Mouse (Mus musculus): Measurements from ENCODE around the gene 9530053A07Rik. TPM values are rescaled to one million over a fixed set of nuclear protein-coding genes. Genes with fewer than 3 reads are reported as not detected.

9530053A07Rik gene
- polyA plus RNA-seq, 1 experiment from 2014 or later, result not detected

DNA sequence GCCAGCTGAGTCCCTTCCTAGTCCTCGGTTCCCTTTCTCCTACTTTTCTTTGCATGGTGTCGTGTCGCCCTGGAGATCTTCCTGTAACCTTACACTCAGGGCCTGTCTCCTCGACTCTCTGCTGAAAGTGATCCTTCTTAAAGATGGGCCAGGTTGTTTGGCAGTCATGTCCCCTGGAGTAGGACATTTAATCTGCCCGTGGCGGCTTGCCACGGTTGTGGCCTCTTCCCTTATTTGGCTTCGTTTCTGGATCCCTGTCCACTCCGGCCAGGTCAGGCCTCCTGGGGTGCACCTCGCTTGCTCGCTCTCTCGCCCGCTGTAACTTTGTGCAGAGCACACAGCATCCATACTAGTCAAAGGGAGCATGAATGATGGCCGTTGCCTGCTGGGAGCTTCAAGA is 67.3 kb downstream of the 9530053A07Rik start:
- Histone ChIP-seq H3K27ac (replicated peaks) (no peak overlapping the region), H3K9me3 (replicated peaks) (no peaks in the 10 kb centered on the region), H3K4me1 (replicated peaks) (no peaks in the 10 kb centered on the region), H3K27me3 (no peaks in the 10 kb centered on the region), H3K4me2 (no peak overlapping the region), H3K9ac (no peak overlapping the region), H3K4me3 (replicated peaks) (no peak overlapping the region), H3K36me3 (replicated peaks) (no peaks in the 10 kb centered on the region)
- WGBS (ENCODE audit: insufficient replicate concordance), result 78% methylated on average over 14 of the region's 14 CpGs
- no peak for ATAC-seq (ENCODE audit: insufficient read depth)

DNA sequence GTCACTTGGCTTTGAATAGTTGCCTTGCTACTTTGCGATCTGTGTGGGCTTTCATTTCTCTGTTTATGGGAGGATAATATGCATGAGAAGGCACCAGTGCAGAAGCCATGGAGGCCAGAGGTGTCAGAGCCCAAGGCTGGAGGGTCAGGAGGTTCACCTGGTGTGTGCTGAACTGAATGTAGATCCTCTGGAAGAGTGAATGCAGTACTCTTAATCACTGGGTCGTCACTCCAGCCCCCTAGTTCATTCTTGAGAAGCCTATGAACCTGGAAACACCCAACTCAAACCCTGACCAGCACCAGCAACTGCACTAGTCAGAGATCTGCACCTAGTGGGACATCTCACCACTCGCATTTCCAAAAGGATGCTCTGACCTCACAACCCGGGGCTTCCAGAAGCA is 69.8 kb downstream of the 9530053A07Rik start:
- H3K36me3 ChIP-seq (replicated peaks), result no peaks in the 10 kb centered on the region
- H3K27ac ChIP-seq (replicated peaks), result no peak overlapping the region
- WGBS (ENCODE audit: insufficient replicate concordance), result 56% methylated on average over 4 of the region's 4 CpGs
- H3K9ac ChIP-seq, result no peak overlapping the region
- H3K4me3 ChIP-seq (replicated peaks), result no peak overlapping the region
- H3K4me1 ChIP-seq (replicated peaks), result 0 out of 2 replicates have a peak, but pooled peaks cover 5% of the 10 kb centered on the region
- H3K27me3 ChIP-seq, result no peaks in the 10 kb centered on the region
- no peaks in the 10 kb centered on the region for H3K9me3 ChIP-seq (replicated peaks)
- no peak overlapping the region for H3K4me2 ChIP-seq
- no peak for ATAC-seq (ENCODE audit: insufficient read depth)

DNA sequence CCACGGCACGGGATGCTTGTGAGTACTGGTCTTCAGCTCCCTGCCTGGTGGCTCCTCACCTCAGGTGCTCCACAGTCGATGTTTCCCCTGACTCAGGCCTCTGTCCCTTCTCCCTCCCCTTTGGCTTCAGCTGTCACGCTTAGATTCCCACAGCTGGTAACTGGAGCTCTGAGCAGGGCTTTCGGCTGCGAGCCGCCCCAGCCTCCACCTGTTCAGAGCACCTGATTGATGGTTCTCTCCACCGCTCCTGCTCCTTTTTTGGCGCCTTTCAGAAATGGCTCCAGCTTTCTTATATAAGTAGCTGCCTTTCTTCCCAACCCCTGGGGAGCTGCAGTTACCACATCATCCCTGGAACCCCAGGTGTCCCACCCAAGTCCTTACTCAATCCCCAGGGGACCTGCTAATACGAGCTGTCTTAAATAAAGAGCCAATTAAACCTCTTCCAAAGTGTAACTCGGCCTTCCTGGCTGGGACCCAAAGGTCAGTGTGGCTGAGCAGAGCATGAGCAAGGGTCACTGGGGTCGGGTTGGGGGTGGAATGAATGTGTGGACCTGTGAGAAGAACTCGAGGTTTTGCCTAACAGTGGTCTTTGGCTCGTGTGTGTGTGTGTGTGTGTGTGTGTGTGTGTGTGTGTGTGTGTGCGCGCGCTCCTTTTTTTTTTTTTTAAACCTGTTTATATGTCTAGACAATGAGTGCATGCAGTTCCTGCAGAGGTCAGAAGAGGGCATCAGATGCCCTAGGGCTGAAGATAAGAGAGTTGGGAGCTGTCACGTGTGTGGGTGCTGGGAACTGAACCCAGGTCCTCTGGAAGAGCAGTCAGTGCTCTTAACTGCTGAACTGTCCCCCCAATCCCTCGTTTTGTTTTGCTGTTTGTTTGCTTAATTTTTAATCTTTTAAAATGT is 74.2 kb downstream of the 9530053A07Rik start:
- H3K27ac ChIP-seq (replicated peaks), result no peak overlapping the region
- 0 out of 2 replicates have a peak, but pooled peaks cover 5% of the 10 kb centered on the region for H3K4me1 ChIP-seq (replicated peaks)
- whole genome bisulfite sequencing (ENCODE audit: insufficient replicate concordance), result 48% methylated on average over 18 of the region's 19 CpGs
- no peaks in the 10 kb centered on the region for H3K9me3 ChIP-seq (replicated peaks)
- H3K36me3 ChIP-seq (replicated peaks), result no peaks in the 10 kb centered on the region
- H3K4me3 ChIP-seq (replicated peaks), result no peak overlapping the region
- no peak overlapping the region for H3K4me2 ChIP-seq
- no peaks in the 10 kb centered on the region for H3K27me3 ChIP-seq
- no peak overlapping the region for H3K9ac ChIP-seq
- no peak for ATAC-seq (ENCODE audit: insufficient read depth)

- Histone ChIP-seq H3K9ac (no peak overlapping the region), H3K4me2 (no peak overlapping the region), H3K9me3 (replicated peaks) (no peaks in the 10 kb centered on the region), H3K36me3 (replicated peaks) (no peaks in the 10 kb centered on the region), H3K4me3 (replicated peaks) (no peak overlapping the region), H3K27me3 (no peaks in the 10 kb centered on the region), H3K27ac (replicated peaks) (no peak overlapping the region), H3K4me1 (replicated peaks) (0 out of 2 replicates have a peak, but pooled peaks cover 7% of the 10 kb centered on the region)
- whole genome bisulfite sequencing (ENCODE audit: insufficient replicate concordance), result 45% methylated on average over 4 of the region's 4 CpGs
- no peak for ATAC-seq (ENCODE audit: insufficient read depth)
Observed at GRCm38 (mm10) chr7:28206044-28206600, 76.9 kb downstream of the 9530053A07Rik start.

GRCm38 (mm10) chr7:28208396-28208987 is 79.2 kb downstream of the 9530053A07Rik start:
- Histone ChIP-seq H3K4me2 (peak overlapping the region; percentile 47), H3K4me1 (replicated peaks) (0 out of 2 replicates have a peak, but pooled peaks cover 3% of the 10 kb centered on the region), H3K36me3 (replicated peaks) (no peaks in the 10 kb centered on the region), H3K27ac (replicated peaks) (no peak overlapping the region), H3K9ac (no peak overlapping the region), H3K9me3 (replicated peaks) (no peaks in the 10 kb centered on the region), H3K27me3 (no peaks in the 10 kb centered on the region), H3K4me3 (replicated peaks) (peak overlapping the region; percentile 20; the same call in 1 of the 2 replicates)
- WGBS (ENCODE audit: insufficient replicate concordance), result 26% methylated on average over 12 of the region's 12 CpGs
- no peak for ATAC-seq (ENCODE audit: insufficient read depth)

DNA sequence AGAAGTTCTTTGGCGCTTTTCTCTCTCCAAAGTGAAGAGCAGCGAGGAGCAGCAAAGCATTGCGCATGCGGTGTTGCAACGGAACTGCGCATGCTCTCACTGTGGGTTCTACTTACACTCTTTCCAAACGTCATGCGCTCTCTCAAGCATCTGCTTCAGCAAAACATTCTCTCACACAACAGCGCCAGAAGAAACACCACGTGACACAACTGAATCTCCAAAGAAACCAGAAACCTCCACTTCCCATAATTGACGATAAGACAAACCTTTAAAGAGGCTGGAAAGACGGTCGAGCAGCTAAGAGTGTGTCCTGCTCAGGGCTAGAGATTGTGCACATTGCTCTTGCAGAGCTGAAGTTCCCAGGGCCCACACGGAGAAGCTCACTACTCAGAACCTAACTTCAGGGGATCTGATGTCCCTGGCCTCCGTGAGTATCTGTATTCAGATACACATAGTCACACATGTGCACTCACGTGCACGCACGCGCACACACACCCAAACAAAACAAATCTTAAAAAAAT is 79.8 kb downstream of the 9530053A07Rik start:
- H3K27ac ChIP-seq (replicated peaks), result no peak overlapping the region
- no peak for ATAC-seq (ENCODE audit: insufficient read depth)
- H3K36me3 ChIP-seq (replicated peaks), result no peaks in the 10 kb centered on the region
- H3K9me3 ChIP-seq (replicated peaks), result no peaks in the 10 kb centered on the region
- peak overlapping the region; percentile 20; the same call in 1 of the 2 replicates for H3K4me3 ChIP-seq (replicated peaks)
- no peaks in the 10 kb centered on the region for H3K27me3 ChIP-seq
- 42% methylated on average over 19 of the region's 19 CpGs for WGBS (ENCODE audit: insufficient replicate concordance)
- no peak overlapping the region for H3K9ac ChIP-seq
- H3K4me2 ChIP-seq, result peak overlapping the region; percentile 47
- H3K4me1 ChIP-seq (replicated peaks), result 0 out of 2 replicates have a peak, but pooled peaks cover 2% of the 10 kb centered on the region

GRCm38 (mm10) chr7:28210731-28211130 is 81.5 kb downstream of the 9530053A07Rik start:
- H3K4me3 ChIP-seq (replicated peaks), result no peak overlapping the region
- H3K4me2 ChIP-seq, result no peak overlapping the region
- H3K4me1 ChIP-seq (replicated peaks), result 0 out of 2 replicates have a peak, but pooled peaks cover 2% of the 10 kb centered on the region
- 34% methylated on average over 5 of the region's 5 CpGs for WGBS (ENCODE audit: insufficient replicate concordance)
- H3K27ac ChIP-seq (replicated peaks), result no peak overlapping the region
- H3K9ac ChIP-seq, result no peak overlapping the region
- ATAC-seq (ENCODE audit: insufficient read depth), result no peak
- H3K9me3 ChIP-seq (replicated peaks), result no peaks in the 10 kb centered on the region
- no peaks in the 10 kb centered on the region for H3K27me3 ChIP-seq
- H3K36me3 ChIP-seq (replicated peaks), result no peaks in the 10 kb centered on the region

GRCm38 (mm10) chr7:28214142-28214541 is 84.9 kb downstream of the 9530053A07Rik start:
- Histone ChIP-seq H3K27me3 (no peaks in the 10 kb centered on the region), H3K9ac (no peak overlapping the region), H3K27ac (replicated peaks) (no peak overlapping the region), H3K9me3 (replicated peaks) (no peaks in the 10 kb centered on the region), H3K4me1 (replicated peaks) (no peaks in the 10 kb centered on the region), H3K4me3 (replicated peaks) (no peak overlapping the region), H3K36me3 (replicated peaks) (no peaks in the 10 kb centered on the region), H3K4me2 (no peak overlapping the region)
- ATAC-seq (ENCODE audit: insufficient read depth), result no peak
- 22% methylated on average over 10 of the region's 10 CpGs for WGBS (ENCODE audit: insufficient replicate concordance)

Other genes with a start within 250 kb of the 9530053A07Rik start
- 1.1 TPM in 2 replicates for gene Zfp974, start 200.0 kb upstream of the 9530053A07Rik start, polyA plus RNA-seq (2015; fragmentation: Nextera tagmentation; extraction: Ambion mirVana)
- 4.4 and 5.3 TPM in 2 replicates for gene Zfp780b, start 150.3 kb upstream of the 9530053A07Rik start, polyA plus RNA-seq (2015; fragmentation: Nextera tagmentation; extraction: Ambion mirVana)
- gene Zfp850, start 115.4 kb upstream of the 9530053A07Rik start, polyA plus RNA-seq (2015; fragmentation: Nextera tagmentation; extraction: Ambion mirVana), result 1.4 and 1.6 TPM in 2 replicates
- 127 and 132 TPM in 2 replicates for gene Psmc4, start 79.4 kb upstream of the 9530053A07Rik start, polyA plus RNA-seq (2015; fragmentation: Nextera tagmentation; extraction: Ambion mirVana)
- 0.10 and 0.17 TPM in 2 replicates for gene Fcgbp, start 58.2 kb upstream of the 9530053A07Rik start, polyA plus RNA-seq (2015; fragmentation: Nextera tagmentation; extraction: Ambion mirVana)
- 55.0 and 56.9 TPM in 2 replicates for gene Fbl, start 40.2 kb downstream of the 9530053A07Rik start, polyA plus RNA-seq (2015; fragmentation: Nextera tagmentation; extraction: Ambion mirVana)
- 2.3 and 2.7 TPM in 2 replicates for gene Dyrk1b, start 50.0 kb downstream of the 9530053A07Rik start, polyA plus RNA-seq (2015; fragmentation: Nextera tagmentation; extraction: Ambion mirVana)
- 0.52 and 0.75 TPM in 2 replicates for gene Eid2, start 138.4 kb downstream of the 9530053A07Rik start, polyA plus RNA-seq (2015; fragmentation: Nextera tagmentation; extraction: Ambion mirVana)
- 1.7 and 1.8 TPM in 2 replicates for gene Eid2b, start 148.3 kb downstream of the 9530053A07Rik start, polyA plus RNA-seq (2015; fragmentation: Nextera tagmentation; extraction: Ambion mirVana)
- gene Selenov, start 161.7 kb downstream of the 9530053A07Rik start, polyA plus RNA-seq (2015; fragmentation: Nextera tagmentation; extraction: Ambion mirVana), result 0.07 TPM in 1 of 2 replicates, not detected in the other
- gene Dll3, start 172.8 kb downstream of the 9530053A07Rik start, polyA plus RNA-seq (2015; fragmentation: Nextera tagmentation; extraction: Ambion mirVana), result not detected in 2 replicates
- gene Timm50, start 182.6 kb downstream of the 9530053A07Rik start, polyA plus RNA-seq (2015; fragmentation: Nextera tagmentation; extraction: Ambion mirVana), result 78.3 and 85.2 TPM in 2 replicates
- gene Supt5, start 209.3 kb downstream of the 9530053A07Rik start, polyA plus RNA-seq (2015; fragmentation: Nextera tagmentation; extraction: Ambion mirVana), result 29.9 and 35.3 TPM in 2 replicates
- 540 and 619 TPM in 2 replicates for gene Rps16, start 221.2 kb downstream of the 9530053A07Rik start, polyA plus RNA-seq (2015; fragmentation: Nextera tagmentation; extraction: Ambion mirVana)
- 4.5 and 5.1 TPM in 2 replicates for gene Plekhg2, start 243.1 kb downstream of the 9530053A07Rik start, polyA plus RNA-seq (2015; fragmentation: Nextera tagmentation; extraction: Ambion mirVana)